Mouse (Mus musculus): ENCODE data around the gene Cdc42bpa.

DNA sequence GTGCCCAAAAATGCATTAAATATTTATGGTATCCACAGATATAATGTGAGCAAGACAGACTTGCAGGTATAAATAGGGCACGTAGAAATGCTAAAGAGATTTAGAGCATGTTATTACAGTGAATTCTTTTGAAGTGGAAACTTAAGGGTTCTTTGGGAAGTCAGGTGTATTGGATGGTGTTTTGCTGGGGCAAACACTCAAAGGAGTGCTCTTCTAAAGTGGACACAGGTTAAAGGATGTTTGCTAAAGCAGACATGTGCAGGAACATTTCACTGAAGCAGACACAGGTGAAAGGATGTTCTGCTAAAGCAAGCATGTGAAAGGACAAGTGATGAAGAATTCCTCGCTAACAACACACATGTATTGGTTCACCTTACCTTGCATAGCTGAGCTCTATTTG lies 83.9 kb downstream of the Cdc42bpa start:
- TF ChIP-seq EP300 (IDR thresholded peaks at IDR 0.05; ENCODE audit: insufficient read depth, low read depth, low read length) (no peak), CTCF (IDR thresholded peaks at IDR 0.05) (no peak)

All from heart, adult 2 months (tissue).